Mouse (Mus musculus) brown adipose tissue, adult 24 weeks (tissue): ENCODE measurements around the gene Pax3. TPM values are rescaled to one million over a fixed set of nuclear protein-coding genes. Genes with fewer than 3 reads are reported as not detected.

Experiments used
- H3K27ac ChIP-seq: fragments of 200-500 bp; replicated peaks from 2 replicates; pipeline ENCODE4 v1.5.1; 2012; ENCODE audit warnings: low read depth, mild to moderate bottlenecking, low read length
- H3K4me1 ChIP-seq: fragments of 200-500 bp; 2 replicates; pipeline ENCODE4 v1.6.1; 2012; ENCODE audit warnings: low read length, mixed read lengths; ENCODE audit not compliant: control insufficient read depth, insufficient read depth, insufficient read length
- H3K4me3 ChIP-seq: fragments of 200-500 bp; 2 replicates; pipeline ENCODE4 v1.5.1; 2012; ENCODE audit warnings: low read depth, mild to moderate bottlenecking, low read length, moderate library complexity; ENCODE audit not compliant: insufficient read depth
- polyA plus RNA-seq: library from polyadenylated mRNA; stranded (reverse); fragments of >200 nt; gene quantifications from 2 replicates; pipeline ENCODE4 v1.2.4, GENCODE M21; 2012; ENCODE audit not compliant: missing spikeins, insufficient read depth, insufficient read length

Pax3 gene
- polyA plus RNA-seq, 1 experiment = not detected

DNA sequence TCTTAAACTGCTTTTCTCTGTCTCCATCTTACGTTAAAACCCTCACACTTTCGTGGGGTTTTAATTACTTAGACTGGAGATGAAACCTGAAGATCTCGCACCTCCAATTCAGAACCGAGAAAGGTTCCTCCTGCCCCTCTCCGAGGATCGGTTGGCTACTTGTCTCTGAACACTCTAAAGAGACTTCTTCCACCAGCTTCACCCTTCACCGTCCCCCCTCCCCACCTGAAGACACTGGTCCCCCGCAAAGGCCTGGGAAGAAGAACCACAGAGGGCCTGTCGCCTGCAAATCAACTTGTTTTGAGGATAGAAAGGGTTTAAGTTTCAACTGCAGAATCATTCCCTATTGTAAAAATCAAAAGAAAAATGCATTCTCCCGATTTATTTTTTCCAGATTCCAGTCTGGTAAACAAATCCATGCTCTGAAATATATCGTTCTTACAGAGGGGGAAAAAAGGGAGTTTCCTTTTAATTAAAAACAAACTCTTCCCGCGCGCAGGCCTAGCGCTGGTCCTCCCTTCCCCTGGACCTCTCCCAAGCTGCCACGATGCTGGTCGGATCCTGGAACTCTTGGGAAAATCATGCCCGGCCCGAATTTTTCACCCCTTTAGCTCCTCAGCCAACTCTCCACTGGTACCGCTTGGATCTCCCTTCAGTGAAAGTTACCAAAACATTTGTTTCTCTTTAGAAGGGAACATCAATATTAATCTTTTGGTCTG is 4.0 kb downstream of the Pax3 start:
- H3K4me1 ChIP-seq = peaks cover 7% of the 10 kb centered on the region
- H3K4me3 ChIP-seq = no peak overlapping the region
- no peak overlapping the region for H3K27ac ChIP-seq

DNA sequence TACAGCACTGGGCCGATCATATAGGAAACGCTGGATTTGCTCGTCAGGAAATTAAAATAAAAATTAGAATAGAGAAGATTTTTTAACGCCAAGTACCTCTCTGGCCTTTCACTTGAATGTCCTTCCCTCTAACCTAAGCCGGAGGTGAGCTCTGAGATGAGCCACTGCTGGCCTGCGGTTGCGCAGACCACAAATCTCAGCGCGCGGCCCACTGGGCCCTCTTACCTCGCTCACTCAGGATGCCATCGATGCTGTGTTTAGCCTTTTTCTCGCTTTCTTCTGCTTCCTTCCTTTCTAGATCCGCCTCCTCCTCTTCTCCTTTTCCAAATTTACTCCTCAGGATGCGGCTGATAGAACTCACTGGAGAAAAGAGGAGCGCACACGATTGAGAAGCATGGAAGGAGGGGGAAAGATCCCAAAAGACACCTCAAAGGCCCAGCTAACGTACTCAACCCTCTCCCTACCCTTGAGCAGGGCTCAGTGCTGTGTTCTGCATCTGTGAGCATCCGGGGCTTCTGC is 4.7 kb downstream of the Pax3 start:
- H3K4me3 ChIP-seq = no peak overlapping the region
- no peak overlapping the region for H3K27ac ChIP-seq
- peaks cover 7% of the 10 kb centered on the region for H3K4me1 ChIP-seq

DNA sequence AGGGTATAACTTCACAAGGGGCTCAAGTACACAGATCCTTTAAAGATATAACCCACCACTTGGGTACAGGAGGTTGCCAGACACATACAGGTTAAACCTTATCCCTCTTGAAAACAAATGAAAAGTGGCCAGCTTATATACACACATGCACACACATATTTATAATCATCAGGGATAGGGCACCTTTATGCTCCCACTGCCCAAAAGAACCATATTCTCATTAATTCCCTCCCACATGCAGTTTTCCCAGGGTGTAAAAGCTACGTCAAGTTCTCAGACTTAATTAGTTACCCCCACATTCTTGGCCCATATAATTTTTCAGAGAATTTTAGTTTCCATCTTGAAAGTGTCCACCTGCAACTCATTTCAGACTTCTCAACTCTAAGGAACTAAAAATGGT is 5.2 kb downstream of the Pax3 start:
- peaks cover 7% of the 10 kb centered on the region for H3K4me1 ChIP-seq
- H3K27ac ChIP-seq = no peak overlapping the region
- H3K4me3 ChIP-seq = no peak overlapping the region

DNA sequence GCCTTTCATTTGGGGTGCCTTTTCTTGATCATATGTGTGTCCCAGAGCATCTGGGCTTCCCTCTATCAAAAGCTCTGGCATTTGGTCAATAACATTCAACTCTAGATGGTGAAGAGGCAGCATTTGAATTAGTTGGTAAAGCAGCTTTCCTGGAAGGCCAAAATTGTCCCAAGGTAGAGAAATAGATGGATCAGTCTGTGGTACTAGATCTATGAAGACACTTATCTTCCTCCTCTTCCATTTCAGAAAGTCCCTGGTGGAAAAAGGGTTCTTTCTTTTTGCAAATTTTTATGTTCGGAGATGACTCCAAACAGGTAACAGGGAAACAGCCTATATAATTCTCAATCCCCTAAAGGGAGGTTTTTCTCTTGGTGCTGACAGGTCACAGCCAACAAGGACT is 5.6 kb downstream of the Pax3 start:
- H3K27ac ChIP-seq = no peak overlapping the region
- peaks cover 5% of the 10 kb centered on the region for H3K4me1 ChIP-seq
- no peak overlapping the region for H3K4me3 ChIP-seq

DNA sequence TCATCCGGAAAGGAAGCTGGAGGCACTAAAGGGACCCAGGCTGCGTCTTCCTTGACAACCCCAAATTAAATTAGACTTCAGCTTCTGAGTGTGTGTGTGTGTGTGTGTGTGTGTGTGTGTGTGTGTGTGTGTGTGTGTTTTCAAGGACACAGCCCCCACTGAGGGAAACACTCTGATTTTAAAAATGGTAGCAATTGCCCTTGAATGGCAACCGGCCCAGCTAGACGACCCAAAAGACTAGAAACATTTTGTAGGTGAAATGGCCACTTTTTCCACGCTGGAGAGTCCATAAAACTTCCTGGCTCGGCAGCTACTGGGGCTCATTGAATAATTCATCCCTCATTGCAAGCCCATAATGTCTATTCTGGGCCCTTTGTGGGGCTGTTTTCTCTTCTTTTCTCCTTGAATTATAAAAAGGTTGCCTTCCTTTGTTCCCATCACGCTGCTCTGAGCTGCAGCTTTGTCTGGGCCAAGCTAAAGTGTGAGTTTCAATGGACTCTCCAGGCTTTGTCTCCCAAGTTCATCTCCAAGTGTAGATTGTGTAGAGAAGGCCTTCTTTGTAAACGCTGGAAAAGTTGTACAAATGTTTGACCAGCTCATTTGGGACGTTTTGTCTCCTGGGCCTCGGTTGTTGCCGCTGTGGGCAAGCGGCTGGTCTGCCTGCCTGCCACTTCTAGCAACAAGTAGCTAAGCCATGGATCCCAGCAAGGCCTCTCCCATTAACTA is 6.4 kb downstream of the Pax3 start:
- no peaks in the 10 kb centered on the region; the same call in 1 of the 2 replicates for H3K4me1 ChIP-seq
- no peak overlapping the region for H3K27ac ChIP-seq
- H3K4me3 ChIP-seq = no peak overlapping the region

DNA sequence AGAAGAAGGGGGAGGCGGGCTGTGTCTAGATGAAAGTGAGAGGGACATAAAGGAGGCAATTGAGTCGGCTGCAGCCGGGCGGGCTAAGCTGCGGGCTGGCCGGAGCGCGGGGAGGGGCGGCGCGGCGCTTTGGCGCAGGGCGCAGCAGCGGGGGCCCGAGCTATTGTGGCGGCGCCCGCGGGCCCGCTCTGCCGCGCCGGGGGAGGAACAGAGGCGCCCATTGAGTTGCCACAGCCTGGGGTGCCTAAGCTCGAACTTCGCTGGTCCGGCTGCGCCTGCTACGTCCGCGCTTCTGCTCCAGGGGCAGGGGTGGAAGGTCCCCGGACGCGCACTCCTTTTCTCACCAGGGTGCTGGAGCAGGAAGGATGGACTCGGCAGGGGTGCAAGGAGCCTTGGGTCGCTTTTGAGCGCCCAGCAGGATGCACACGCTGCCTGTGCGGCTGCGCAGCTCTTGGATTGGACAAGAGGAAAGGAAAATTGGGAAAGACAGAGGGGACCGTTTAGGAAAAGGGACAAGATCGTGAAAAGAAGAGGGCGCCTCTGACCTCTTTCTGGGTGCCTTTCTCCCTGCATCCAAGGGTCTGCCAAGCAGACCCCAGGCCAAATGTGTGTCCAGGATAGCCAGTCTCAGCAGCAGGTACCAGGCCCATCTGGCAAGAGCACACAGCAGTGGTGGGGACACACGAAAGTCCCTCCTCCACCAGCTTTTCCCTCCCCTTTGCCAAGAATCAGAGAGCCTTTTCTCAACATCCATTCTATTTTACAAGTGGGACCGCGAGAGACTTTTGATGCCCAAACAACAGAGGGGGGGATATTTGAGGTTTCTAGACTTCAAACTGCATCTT is 7.2 kb downstream of the Pax3 start:
- no peak overlapping the region for H3K27ac ChIP-seq
- H3K4me1 ChIP-seq = no peaks in the 10 kb centered on the region
- H3K4me3 ChIP-seq = no peak overlapping the region

DNA sequence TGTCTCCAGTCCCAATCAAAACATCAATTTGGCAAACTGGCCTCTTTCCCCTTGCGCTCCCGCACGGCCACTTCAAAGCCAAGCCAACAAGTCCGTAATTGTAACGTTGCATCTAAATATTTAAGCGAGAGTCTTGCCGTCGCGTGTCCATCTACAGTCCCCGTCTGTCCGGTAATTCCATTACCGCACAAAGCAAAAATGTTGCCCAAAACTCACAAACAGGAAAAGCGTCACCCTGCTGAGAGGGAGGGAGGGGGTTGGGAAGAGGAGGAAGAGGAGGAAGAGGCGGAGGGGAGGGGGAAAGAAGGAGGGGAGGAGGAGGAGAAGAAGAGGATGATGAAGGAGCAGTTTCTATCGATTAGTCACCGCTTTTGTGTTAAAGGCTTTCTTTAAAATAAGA is 7.9 kb downstream of the Pax3 start:
- H3K4me3 ChIP-seq = no peak overlapping the region
- H3K27ac ChIP-seq = no peak overlapping the region
- H3K4me1 ChIP-seq = no peaks in the 10 kb centered on the region

DNA sequence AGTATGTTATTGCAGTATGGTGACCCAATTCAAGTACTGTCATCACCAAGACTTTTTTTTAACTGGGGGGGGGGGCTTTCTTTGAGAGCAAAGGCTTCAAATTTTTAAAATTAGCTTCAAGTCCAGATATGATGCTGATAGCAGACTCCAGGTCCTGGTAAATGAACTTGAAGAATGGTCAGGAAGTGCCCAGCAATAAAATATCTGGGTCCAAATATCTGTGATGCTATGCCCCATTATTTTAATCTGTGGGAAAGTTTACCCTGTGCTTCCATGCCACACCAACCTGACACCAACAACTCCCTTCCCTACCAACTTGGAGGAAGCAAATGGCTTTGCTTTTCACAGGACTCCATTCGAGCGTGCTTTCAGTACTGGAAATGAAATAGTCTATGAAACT is 8.6 kb downstream of the Pax3 start:
- Histone ChIP-seq H3K4me1 (no peaks in the 10 kb centered on the region), H3K27ac (no peak overlapping the region), H3K4me3 (no peak overlapping the region)

DNA sequence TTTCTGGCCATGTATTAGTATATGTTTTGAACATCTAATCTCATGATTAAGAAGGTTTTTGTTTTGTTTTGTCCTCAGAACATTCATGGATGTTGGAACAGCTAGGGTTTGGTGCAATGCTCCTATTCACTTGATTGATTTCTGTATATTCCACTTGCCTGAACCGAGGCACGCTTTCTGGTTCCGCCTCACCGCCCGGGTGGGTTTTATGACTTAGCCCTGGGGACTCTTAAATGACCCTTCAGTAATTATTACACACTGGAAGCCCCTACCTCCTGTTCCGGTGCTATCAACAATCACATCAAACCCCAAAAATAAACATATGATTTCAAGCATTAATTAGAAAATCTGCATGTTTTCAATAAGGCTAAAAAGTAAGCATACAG is 9.2 kb downstream of the Pax3 start:
- Histone ChIP-seq H3K4me1 (no peaks in the 10 kb centered on the region), H3K4me3 (no peak overlapping the region), H3K27ac (no peak overlapping the region)

DNA sequence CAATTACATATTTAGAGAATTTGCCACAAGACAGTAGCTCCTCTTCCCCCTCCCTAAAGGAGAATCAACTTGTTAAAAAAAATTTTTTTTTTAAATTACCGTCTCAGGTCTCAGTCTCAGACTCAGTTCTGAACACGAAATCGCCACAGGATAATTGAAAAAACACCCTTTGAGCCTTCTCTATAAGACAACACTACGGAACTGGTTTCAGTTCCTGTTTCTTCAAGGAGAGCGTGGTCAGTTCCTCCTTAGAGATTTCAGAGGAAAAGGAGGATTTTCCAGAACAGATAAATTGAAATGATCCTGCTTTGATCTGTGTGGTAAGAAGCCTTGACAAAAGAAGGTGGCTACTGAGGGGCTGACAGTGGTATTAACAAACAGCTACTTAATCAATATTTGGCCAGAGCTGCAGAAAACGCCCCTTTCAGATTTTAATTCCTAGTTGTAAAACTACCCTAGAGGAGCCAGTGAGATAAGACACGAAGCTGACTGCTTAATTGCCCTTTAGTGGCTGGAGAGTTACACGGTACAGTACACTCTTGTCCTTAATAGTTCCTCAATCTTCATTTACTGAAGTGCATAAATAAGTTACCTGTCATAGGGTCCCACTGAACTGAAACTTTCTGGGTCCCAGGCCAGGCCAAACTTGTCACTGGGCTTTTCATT is 9.7 kb downstream of the Pax3 start:
- H3K4me3 ChIP-seq = no peak overlapping the region
- H3K27ac ChIP-seq = no peak overlapping the region
- H3K4me1 ChIP-seq = no peaks in the 10 kb centered on the region

DNA sequence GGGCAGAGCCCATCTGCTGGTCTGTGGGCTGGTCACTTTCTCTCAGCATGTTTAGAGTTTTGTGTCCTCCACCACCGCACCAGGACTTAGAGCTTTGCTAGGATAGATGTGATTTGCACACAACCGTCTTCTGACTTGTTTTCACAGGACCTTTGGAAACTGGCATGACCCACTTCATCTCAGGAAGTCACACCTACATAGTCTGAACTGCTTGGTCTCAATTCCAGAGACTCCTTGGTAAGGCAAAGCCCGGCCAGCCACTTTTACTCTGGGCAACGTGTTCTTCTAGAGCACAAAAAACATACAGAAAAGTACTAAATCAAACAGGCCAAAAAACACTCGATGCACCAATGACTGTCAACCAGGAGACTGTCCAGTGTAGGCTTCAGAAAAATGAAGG is 14.0 kb downstream of the Pax3 start:
- no peaks in the 10 kb centered on the region for H3K4me1 ChIP-seq
- H3K4me3 ChIP-seq = no peak overlapping the region
- H3K27ac ChIP-seq = no peak overlapping the region

DNA sequence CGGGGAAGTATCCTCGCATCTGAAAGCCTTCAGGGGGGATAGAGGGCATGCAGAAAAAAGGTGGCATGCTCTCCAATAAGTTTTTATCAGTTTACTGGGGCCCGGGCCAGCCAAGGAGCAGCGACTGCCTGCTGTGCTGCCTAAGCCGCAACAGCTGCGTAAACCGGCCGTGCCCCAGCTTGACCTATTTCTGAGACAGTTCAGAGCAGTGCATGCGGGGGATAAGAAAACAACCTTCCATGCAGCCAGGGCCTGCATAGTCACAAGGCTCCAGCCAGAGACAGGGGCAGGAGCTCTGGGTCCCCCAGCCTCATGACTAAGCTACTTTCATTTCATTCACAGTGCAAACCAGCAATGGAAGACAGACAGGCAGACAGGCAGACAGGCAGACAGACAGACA is 15.1 kb downstream of the Pax3 start:
- no peak overlapping the region for H3K4me3 ChIP-seq
- no peaks in the 10 kb centered on the region for H3K4me1 ChIP-seq
- no peak overlapping the region for H3K27ac ChIP-seq

DNA sequence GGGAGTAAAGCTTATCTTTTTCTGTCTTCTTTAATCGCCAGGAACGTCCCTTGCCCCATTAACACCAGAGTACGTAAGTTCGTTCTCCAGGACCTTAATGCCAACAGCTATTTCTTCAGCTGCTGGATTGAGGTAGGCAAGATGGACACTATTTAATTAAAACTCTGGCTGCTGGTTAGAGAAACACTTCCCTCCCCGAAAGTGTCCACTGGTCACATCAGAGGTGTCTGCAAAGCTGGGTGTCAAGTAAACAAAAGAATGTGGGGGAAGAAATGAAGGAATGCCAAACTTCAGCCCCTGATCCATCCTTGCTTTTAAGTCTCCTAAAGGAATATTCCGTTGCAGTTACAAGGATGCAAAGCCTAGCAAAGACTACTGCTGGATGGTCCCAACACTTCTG is 24.6 kb downstream of the Pax3 start:
- Histone ChIP-seq H3K4me3 (no peak overlapping the region), H3K27ac (no peak overlapping the region), H3K4me1 (no peaks in the 10 kb centered on the region)

DNA sequence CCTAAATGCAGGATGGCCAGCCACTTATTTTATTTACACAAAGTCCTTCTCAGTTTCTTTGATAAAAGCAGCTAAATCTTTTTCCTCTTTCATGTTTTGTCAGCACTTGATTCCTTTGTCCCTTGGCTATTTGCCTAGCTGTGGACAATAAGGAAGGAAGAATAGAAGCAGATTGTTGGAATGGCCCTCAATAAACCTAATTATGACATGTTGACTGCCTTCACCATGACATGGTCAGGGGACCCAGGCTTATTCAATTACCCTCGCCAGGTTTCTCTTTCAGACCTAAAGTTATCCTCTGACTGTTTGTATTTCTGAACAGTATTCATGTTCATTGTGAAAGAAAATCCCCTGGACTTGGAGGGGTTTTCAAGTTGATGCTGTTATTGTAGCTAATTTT is 25.3 kb downstream of the Pax3 start:
- Histone ChIP-seq H3K4me3 (no peak overlapping the region), H3K4me1 (no peaks in the 10 kb centered on the region), H3K27ac (no peak overlapping the region)

DNA sequence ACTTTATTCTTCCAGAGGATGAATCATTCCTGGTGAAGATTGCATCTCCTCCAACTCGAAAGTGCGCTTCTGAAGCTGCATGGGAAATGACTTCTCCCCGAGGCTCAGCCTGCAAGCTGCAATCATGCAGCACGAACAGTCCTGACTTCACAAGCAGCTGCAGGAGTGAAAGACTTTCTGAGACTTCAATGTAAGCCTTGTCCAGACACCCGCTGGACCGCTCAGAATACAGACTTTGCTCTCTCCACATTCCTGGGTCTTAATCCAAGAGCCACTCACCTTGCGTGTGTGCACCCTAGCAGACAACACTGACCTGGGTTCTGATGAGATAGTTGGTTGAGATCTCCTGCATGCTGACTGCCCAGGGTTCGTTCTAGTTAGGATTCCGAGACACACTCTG is 26.2 kb downstream of the Pax3 start:
- Histone ChIP-seq H3K4me1 (no peaks in the 10 kb centered on the region), H3K4me3 (no peak overlapping the region), H3K27ac (no peak overlapping the region)
